Mouse (Mus musculus) testis, adult 10 weeks (tissue): ENCODE results near the gene Catsper4. TPM values are rescaled to one million over a fixed set of nuclear protein-coding genes. Genes with fewer than 3 reads are reported as not detected.

Experiments used
- polyA plus RNA-seq: library from polyadenylated mRNA; stranded (reverse); fragments of 350-450 nt; fragmentation: Illumina TruSeq; extraction: RNeasy Lipid Tissue Mini Kit (QIAGEN cat#74804); gene quantifications from one replicate; pipeline ENCODE4 v1.2.3, GENCODE M21; 2014; ENCODE audit warnings: low read depth, low replicate concordance

Gene Catsper4
- 32.9 TPM for polyA plus RNA-seq

GRCm38 (mm10) chr4:134227194-134227593 is at the start of gene Catsper4:
TSS of gene Catsper4 (minus strand) at chr4:134227383.

GRCm38 (mm10) chr4:134253722-134254324 is 26.6 kb upstream of the Catsper4 start, which contains the start of gene Grrp1:
TSS of gene Grrp1 (minus strand) at chr4:134254106.

GRCm38 (mm10) chr4:134246719-134247258 is 19.6 kb upstream of the Catsper4 start, which contains the start of gene Gm30191:
TSS of gene Gm30191 (plus strand) at chr4:134246935.

GRCm38 (mm10) chr4:134245148-134245843 is 18.1 kb upstream of the Catsper4 start, which contains the start of gene Zfp593:
TSS of gene Zfp593 (minus strand) at chr4:134245592.

GRCm38 (mm10) chr4:134243516-134244250 is 16.5 kb upstream of the Catsper4 start, which contains the start of gene E130218I03Rik:
TSS of gene E130218I03Rik (plus strand) at chr4:134243662.

GRCm38 (mm10) chr4:134238279-134238651 is 11.1 kb upstream of the Catsper4 start, which contains the start of gene Cnksr1:
TSS of gene Cnksr1 (minus strand) at chr4:134238399.

GRCm38 (mm10) chr4:134202904-134203303 is 24.3 kb downstream of the Catsper4 start, which contains the start of gene Gm7534:
TSS of gene Gm7534 (minus strand) at chr4:134203004.

Other genes starting within 250 kb of the Catsper4 start
- gene Dhdds, start 226.5 kb downstream of the Catsper4 start, polyA plus RNA-seq, result 11.6 TPM
- 3.3 TPM for gene Lin28a, start 208.5 kb downstream of the Catsper4 start, polyA plus RNA-seq
- gene Zfp683, start 173.5 kb downstream of the Catsper4 start, polyA plus RNA-seq, result not detected
- gene Crybg2, start 166.6 kb downstream of the Catsper4 start, polyA plus RNA-seq, result 0.17 TPM
- 12.2 TPM for gene Cd52, start 132.3 kb downstream of the Catsper4 start, polyA plus RNA-seq
- gene Ubxn11, start 124.8 kb downstream of the Catsper4 start, polyA plus RNA-seq, result 17.0 TPM
- gene Sh3bgrl3, start 98.6 kb downstream of the Catsper4 start, polyA plus RNA-seq, result 3.2 TPM
- gene Cep85, start 40.3 kb downstream of the Catsper4 start, polyA plus RNA-seq, result 53.0 TPM
- gene Gm7534, start 24.4 kb downstream of the Catsper4 start, polyA plus RNA-seq, result not detected
- not detected for gene Cnksr1, start 11.0 kb upstream of the Catsper4 start, polyA plus RNA-seq
- gene E130218I03Rik, start 16.3 kb upstream of the Catsper4 start, polyA plus RNA-seq, result not detected
- gene Zfp593, start 18.2 kb upstream of the Catsper4 start, polyA plus RNA-seq, result 0.59 TPM
- not detected for gene Gm30191, start 19.6 kb upstream of the Catsper4 start, polyA plus RNA-seq
- not detected for gene Grrp1, start 26.7 kb upstream of the Catsper4 start, polyA plus RNA-seq
- 13.0 TPM for gene Pdik1l, start 60.5 kb upstream of the Catsper4 start, polyA plus RNA-seq
- gene Trim63, start 87.7 kb upstream of the Catsper4 start, polyA plus RNA-seq, result 0.77 TPM
- gene Slc30a2, start 115.8 kb upstream of the Catsper4 start, polyA plus RNA-seq, result 14.4 TPM
- not detected for gene Extl1, start 156.5 kb upstream of the Catsper4 start, polyA plus RNA-seq
- gene Pafah2, start 168.9 kb upstream of the Catsper4 start, polyA plus RNA-seq, result 14.2 TPM
- 247 TPM for gene Stmn1, start 240.9 kb upstream of the Catsper4 start, polyA plus RNA-seq